Mouse (Mus musculus) kidney, embryonic 15.5 days (tissue): Measurements from ENCODE around the gene Card19. TPM values are rescaled to one million over a fixed set of nuclear protein-coding genes. Genes with fewer than 3 reads are reported as not detected.

Source experiments
- ATAC-seq: fragments of 200-750 bp; cut with Nextera tagmentation; replicated peaks from 2 replicates; pipeline ENCODE4 v1.8.0; 2017; ENCODE audit warnings: moderate TSS enrichment; ENCODE audit not compliant: low FRiP score
- H3K27ac ChIP-seq: fragments of 300-500 bp; sonication (generic); 2 replicates; pipeline ENCODE4 v1.5.1; 2015; ENCODE audit warnings: mild to moderate bottlenecking, inconsistent platforms
- H3K27me3 ChIP-seq: fragments of 300-500 bp; sonication (generic); 2 replicates; pipeline ENCODE4 v1.6.1; 2015; ENCODE audit warnings: inconsistent platforms
- H3K36me3 ChIP-seq: fragments of 300-500 bp; sonication (generic); 2 replicates; pipeline ENCODE4 v1.6.1; 2015; ENCODE audit warnings: inconsistent platforms
- H3K4me1 ChIP-seq: fragments of 300-500 bp; sonication (generic); 2 replicates; pipeline ENCODE4 v1.6.1; 2015; ENCODE audit warnings: inconsistent platforms
- H3K4me2 ChIP-seq: fragments of 300-500 bp; sonication (generic); 2 replicates; pipeline ENCODE4 v1.6.1; 2015; ENCODE audit warnings: moderate library complexity, mild to moderate bottlenecking, inconsistent platforms
- H3K4me3 ChIP-seq: fragments of 300-500 bp; sonication (generic); replicated peaks from 2 replicates; pipeline ENCODE4 v1.5.1; 2015; ENCODE audit warnings: mild to moderate bottlenecking, inconsistent platforms
- H3K9ac ChIP-seq: fragments of 300-500 bp; sonication (generic); 2 replicates; pipeline ENCODE4 v1.6.1; 2015; ENCODE audit warnings: mild to moderate bottlenecking, inconsistent platforms
- H3K9me3 ChIP-seq: fragments of 300-500 bp; sonication (generic); replicated peaks from 2 replicates; pipeline ENCODE4 v1.6.1; 2016; ENCODE audit warnings: inconsistent platforms
- WGBS: fragments of 180-500 bp; shearing (Covaris S2); methylation state at CpG from one replicate; pipeline ENCODE4 v1.1.7; 2015; ENCODE audit warnings: mixed read lengths; 5-methylcytosine and 5-hydroxymethylcytosine counted together
- polyA plus RNA-seq: library from polyadenylated mRNA; unstranded; fragments of >200 nt; fragmentation: Nextera tagmentation; extraction: Ambion mirVana; gene quantifications from 2 replicates; pipeline ENCODE4 v1.2.1, GENCODE M21; 2015

The Card19 gene
- polyA plus RNA-seq, 1 experiment from 2014 or later, result 47.2 TPM

DNA sequence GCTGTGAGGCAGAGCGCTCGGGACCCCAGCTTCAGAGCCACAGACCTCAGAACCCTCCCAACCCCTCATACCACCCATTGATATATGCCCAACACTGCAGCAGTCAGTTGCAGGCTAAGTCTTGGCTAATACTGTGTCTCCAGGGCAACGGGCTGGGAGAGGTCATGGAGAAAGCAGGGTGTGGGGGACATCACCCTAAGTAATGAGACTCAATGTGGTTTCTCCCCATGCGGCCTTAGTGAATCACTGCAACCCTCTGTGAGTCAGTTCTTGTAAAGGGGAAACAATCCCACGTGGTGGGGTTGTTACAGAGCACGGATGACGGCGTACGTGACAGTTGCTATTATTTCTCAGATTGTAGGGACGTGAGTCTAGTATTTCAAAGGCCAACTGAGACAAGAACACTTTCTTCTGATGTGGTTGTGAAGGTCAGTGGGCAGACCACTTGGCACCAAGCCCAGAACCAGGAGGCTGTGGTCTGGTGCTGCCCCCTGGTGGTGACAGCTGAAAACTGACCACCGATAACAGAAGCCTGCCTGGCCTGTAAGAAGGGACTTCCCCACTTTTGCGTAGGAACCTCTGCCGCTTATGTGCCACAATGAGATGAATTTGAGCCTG is 10.3 kb downstream of the Card19 start:
- 43% methylated on average over 13 of the region's 13 CpGs for WGBS
- ATAC-seq, result peak; percentile 37; the same call in 1 of the 2 replicates
- Histone ChIP-seq H3K36me3 (peaks cover 11% of the 10 kb centered on the region), H3K4me3 (no peak overlapping the region), H3K9ac (no peak overlapping the region), H3K27ac (no peak overlapping the region), H3K4me2 (no peak overlapping the region), H3K9me3 (no peaks in the 10 kb centered on the region), H3K4me1 (peaks cover 4% of the 10 kb centered on the region; the same call in 1 of the 2 replicates), H3K27me3 (no peaks in the 10 kb centered on the region)

DNA sequence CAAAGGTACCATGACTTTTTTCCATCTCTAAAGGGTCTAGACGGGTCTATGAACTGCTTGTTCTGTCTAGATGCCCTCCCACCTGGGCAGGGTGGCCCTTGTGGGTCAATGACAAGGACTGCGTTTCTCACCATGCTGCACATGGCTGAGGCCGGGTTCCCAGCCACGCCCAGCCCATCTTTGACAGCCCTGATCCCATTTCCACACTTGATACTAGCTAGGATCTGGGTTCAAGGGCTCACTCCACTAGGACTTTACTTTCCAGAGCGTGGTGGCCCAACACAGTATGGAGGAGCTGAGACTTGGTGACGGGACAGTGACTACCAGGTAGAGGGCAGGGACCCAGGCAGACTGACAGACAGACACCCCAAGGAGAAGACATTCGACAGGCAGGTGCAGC is 13.3 kb downstream of the Card19 start:
- Histone ChIP-seq H3K9ac (no peak overlapping the region), H3K27me3 (no peaks in the 10 kb centered on the region), H3K4me3 (no peak overlapping the region), H3K4me2 (no peak overlapping the region), H3K27ac (no peak overlapping the region), H3K4me1 (peaks cover 4% of the 10 kb centered on the region; the same call in 1 of the 2 replicates), H3K36me3 (peaks cover 8% of the 10 kb centered on the region), H3K9me3 (no peaks in the 10 kb centered on the region)
- no peak for ATAC-seq
- 89% methylated on average over 7 of the region's 7 CpGs for WGBS

DNA sequence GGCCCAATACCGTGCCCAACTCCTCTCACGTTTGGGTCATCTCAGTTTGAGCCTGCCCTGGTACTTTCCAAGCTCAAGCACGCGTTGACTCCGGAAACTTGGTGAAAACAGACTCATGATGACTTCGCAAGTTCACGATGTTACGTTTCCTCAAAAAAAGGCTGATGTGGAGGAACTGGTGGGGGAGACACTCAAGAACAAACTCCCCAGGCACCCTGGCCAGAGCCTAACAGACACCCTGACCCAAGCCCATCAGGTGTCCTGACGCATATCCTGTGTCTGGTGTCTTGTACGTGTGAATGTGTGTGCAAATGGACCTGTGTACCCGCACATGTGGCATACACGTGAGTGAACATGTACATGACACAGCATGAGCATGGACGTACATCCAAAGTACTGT is 15.1 kb downstream of the Card19 start:
- no peak overlapping the region for H3K4me3 ChIP-seq
- no peaks in the 10 kb centered on the region for H3K9me3 ChIP-seq
- peaks cover 10% of the 10 kb centered on the region for H3K36me3 ChIP-seq
- ATAC-seq, result no peak
- H3K9ac ChIP-seq, result no peak overlapping the region
- H3K4me1 ChIP-seq, result peaks cover 10% of the 10 kb centered on the region; the same call in 1 of the 2 replicates
- H3K27ac ChIP-seq, result no peak overlapping the region
- H3K4me2 ChIP-seq, result no peak overlapping the region
- 91% methylated on average over 13 of the region's 13 CpGs for WGBS
- no peaks in the 10 kb centered on the region for H3K27me3 ChIP-seq

DNA sequence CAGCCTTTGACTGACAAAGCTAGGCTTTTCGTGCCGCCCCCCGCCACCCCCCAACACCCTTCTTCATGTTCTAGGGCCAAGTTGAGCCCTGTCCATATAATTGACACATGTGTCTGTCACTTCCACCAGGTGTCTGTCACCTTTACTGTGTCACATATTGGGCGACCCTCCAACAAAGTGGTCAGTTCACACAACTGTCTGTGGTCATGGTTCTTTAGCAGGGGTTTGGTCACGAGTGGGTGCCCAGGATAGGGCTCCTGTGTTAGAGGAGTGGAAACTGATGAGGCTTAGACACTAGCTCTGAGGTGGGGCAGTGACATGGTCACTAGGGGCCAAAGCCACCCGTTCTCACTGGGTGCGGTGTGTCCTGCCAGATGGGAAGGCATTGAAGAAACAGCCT is 15.9 kb downstream of the Card19 start:
- Histone ChIP-seq H3K27me3 (no peaks in the 10 kb centered on the region), H3K36me3 (peaks cover 18% of the 10 kb centered on the region), H3K4me1 (peaks cover 10% of the 10 kb centered on the region; the same call in 1 of the 2 replicates), H3K4me3 (no peak overlapping the region), H3K9ac (no peak overlapping the region), H3K9me3 (no peaks in the 10 kb centered on the region), H3K4me2 (no peak overlapping the region), H3K27ac (no peak overlapping the region)
- 90% methylated on average over 7 of the region's 7 CpGs for WGBS
- no peak for ATAC-seq

DNA sequence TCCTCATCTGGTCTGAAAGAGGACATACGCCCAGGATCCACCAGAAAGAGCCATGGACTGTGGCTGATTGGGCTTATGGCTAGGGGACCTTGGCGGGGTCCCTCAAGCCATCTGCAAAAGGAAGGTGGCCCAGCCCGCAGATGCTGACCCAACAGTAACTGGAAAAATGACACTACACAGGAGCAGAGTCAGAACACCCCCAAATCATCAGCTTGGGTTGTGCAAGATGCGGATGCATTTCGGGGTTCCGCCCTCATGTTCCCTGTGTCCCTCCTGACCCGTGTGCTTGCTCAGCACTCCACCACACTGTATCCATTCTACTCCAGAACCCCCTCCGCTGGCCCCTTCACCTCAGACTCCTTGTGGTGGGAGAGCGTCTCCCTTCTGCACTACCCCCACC is 17.1 kb downstream of the Card19 start:
- Histone ChIP-seq H3K9ac (no peak overlapping the region), H3K4me2 (no peak overlapping the region), H3K4me3 (no peak overlapping the region), H3K4me1 (peaks cover 10% of the 10 kb centered on the region; the same call in 1 of the 2 replicates), H3K36me3 (peaks cover 20% of the 10 kb centered on the region), H3K9me3 (no peaks in the 10 kb centered on the region), H3K27ac (no peak overlapping the region), H3K27me3 (no peaks in the 10 kb centered on the region)
- 94% methylated on average over 9 of the region's 9 CpGs for WGBS
- no peak for ATAC-seq

DNA sequence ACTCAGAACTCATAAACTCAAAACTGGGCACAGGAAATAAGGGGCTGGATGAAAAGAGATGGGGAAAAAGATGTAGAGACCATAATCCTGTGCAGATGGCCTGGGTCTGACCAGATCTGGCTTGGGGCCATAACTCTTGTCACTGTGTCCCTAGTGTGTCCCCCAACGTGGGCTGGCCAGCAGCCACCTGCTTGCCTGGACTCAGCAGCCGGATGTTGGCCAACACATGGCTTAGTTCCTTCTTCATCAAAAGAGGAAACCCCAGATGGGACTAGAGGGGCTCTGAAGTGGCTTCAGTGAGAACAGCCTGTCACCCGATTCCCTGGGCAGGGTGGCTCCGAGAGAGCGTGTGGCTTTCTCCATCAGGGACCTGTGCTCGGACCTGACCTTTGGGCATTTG is 19.1 kb downstream of the Card19 start:
- Histone ChIP-seq H3K4me2 (no peak overlapping the region), H3K9me3 (no peaks in the 10 kb centered on the region), H3K36me3 (peaks cover 16% of the 10 kb centered on the region), H3K4me1 (peaks cover 24% of the 10 kb centered on the region), H3K27me3 (no peaks in the 10 kb centered on the region), H3K9ac (no peak overlapping the region), H3K4me3 (no peak overlapping the region), H3K27ac (no peak overlapping the region)
- WGBS, result 70% methylated on average over 6 of the region's 6 CpGs
- ATAC-seq, result no peak

DNA sequence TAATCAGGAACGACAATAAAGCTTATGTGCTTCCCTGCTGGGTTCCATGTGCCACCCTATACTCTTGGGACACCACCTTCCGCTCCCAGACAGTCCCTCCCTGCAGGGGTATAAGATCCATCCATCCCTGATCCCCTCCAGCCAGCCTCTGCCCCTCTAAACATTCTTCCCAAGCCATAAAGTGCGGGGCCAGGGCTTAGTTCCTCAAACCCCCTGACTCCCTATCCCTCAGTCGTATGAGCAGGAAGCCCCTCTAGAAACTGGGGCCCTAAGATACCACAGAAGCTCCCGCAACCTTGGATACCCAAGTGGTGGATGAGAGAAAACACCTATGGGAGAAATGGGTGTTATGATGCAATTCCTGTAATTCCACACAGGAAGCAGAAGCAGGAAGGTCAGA is 19.6 kb downstream of the Card19 start:
- H3K4me3 ChIP-seq, result no peak overlapping the region
- WGBS, result 86% methylated on average over 5 of the region's 5 CpGs
- ATAC-seq, result no peak

DNA sequence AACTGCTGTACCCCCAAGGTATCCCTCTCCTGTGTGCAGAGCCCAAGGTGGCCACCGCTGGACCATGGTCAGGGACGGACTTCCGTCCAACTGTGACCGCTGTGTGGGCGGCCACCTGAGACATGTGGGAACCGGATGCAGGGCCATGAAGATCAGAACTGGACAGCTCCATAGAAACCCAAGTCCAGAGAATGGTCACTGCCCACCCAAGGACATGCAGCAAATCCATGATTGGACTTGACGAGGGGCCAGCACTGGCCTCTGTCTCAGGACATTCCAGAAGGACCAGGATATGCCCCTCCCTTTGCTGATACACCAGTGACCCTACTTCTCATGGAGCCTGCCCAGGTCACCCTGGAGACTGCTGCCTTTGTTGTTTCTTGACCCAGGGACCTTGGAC is 20.2 kb downstream of the Card19 start:
- no peak overlapping the region for H3K9ac ChIP-seq
- peaks cover 16% of the 10 kb centered on the region for H3K36me3 ChIP-seq
- WGBS, result 47% methylated on average over 7 of the region's 7 CpGs
- no peaks in the 10 kb centered on the region for H3K27me3 ChIP-seq
- H3K9me3 ChIP-seq, result no peaks in the 10 kb centered on the region
- H3K4me2 ChIP-seq, result no peak overlapping the region
- H3K4me1 ChIP-seq, result peaks cover 35% of the 10 kb centered on the region
- H3K27ac ChIP-seq, result no peak overlapping the region
- ATAC-seq, result no peak
- no peak overlapping the region for H3K4me3 ChIP-seq

More for the DNA sequence above, 19.6 kb downstream of the Card19 start:
- H3K9me3 ChIP-seq, result no peaks in the 10 kb centered on the region
- H3K4me1 ChIP-seq, result peaks cover 29% of the 10 kb centered on the region
- no peak overlapping the region for H3K4me2 ChIP-seq
- H3K27ac ChIP-seq, result no peak overlapping the region
- no peak overlapping the region for H3K9ac ChIP-seq
- peaks cover 16% of the 10 kb centered on the region for H3K36me3 ChIP-seq
- no peaks in the 10 kb centered on the region for H3K27me3 ChIP-seq

DNA sequence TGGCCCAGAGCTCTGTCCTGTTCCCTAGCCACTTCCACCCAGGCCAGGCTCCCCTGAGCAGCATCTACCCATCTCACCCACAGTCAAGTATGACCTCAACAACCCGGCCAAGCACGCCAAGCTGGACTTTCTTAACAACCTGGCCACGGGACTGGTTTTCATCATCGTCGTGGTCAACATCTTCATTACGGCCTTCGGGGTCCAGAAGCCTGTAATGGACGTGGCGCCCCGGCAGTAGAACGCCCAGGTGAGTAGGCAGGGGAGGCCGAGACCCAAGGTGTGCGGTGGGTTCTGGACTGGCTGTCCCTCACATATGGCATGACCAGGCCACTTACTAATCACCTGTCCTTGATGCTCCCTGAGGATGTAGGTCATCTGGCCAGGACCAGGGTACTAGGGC is 21.0 kb downstream of the Card19 start:
- no peak for ATAC-seq
- Histone ChIP-seq H3K4me1 (peaks cover 43% of the 10 kb centered on the region), H3K36me3 (peaks cover 16% of the 10 kb centered on the region), H3K4me2 (no peak overlapping the region), H3K27me3 (no peaks in the 10 kb centered on the region), H3K4me3 (no peak overlapping the region), H3K9me3 (no peaks in the 10 kb centered on the region), H3K9ac (no peak overlapping the region), H3K27ac (no peak overlapping the region)
- 95% methylated on average over 13 of the region's 13 CpGs for whole genome bisulfite sequencing

DNA sequence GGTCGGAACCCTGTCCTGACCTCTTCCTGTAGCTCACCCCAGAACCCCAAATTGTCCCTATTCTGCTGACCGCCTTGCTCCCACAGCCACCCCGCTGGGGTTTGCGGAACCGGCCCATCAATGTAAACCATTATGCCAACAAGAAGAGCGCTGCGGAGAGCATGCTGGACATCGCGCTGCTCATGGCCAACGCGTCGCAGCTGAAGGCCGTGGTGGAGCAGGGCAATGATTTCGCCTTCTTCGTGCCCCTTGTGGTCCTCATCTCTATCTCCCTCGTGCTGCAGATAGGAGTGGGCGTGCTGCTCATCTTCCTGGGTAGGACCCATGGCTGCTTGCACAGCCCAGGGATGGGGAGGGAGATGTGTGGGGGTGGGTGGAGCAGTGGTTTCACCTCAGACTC is 22.2 kb downstream of the Card19 start:
- no peak overlapping the region for H3K27ac ChIP-seq
- H3K4me3 ChIP-seq, result no peak overlapping the region
- H3K9me3 ChIP-seq, result no peaks in the 10 kb centered on the region
- no peak overlapping the region for H3K4me2 ChIP-seq
- no peak overlapping the region for H3K9ac ChIP-seq
- H3K4me1 ChIP-seq, result peaks cover 55% of the 10 kb centered on the region
- no peaks in the 10 kb centered on the region for H3K27me3 ChIP-seq
- H3K36me3 ChIP-seq, result peaks cover 16% of the 10 kb centered on the region
- 95% methylated on average over 17 of the region's 17 CpGs for WGBS
- ATAC-seq, result no peak

DNA sequence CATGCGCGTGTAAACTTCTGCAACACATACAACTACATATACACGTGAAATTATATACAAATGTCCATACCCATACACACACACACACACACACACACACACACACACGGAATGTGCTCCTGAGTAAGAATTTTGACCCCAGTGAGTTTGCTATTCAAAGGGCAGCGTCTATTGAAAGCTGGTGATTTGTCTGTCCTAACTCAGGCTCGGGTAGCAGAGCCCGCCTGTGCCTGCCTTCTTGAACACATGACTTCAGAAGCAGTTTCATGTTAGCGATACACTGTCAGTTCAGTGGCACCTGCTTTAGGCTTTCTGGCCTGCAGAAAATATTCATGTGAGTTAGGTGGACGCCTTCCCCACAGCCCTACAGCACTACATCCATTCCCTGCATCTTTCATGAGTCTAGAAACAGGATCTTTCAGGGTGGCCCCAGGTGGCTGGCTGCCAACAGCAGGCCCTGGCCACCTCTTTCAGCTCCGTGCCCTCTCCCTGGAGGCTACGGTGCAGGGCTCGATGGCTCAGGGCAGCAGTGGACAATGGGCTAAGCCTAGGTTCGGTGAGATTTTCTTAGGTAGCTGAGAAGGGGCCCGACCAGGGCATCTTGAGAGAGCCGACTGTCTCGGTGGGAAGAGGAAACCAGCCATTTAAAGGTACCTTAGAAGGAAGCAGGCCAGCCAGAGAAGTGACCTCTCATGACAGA is 23.5 kb downstream of the Card19 start:
- no peaks in the 10 kb centered on the region for H3K9me3 ChIP-seq
- no peak overlapping the region for H3K4me3 ChIP-seq
- H3K9ac ChIP-seq, result no peak overlapping the region
- H3K4me1 ChIP-seq, result peaks cover 63% of the 10 kb centered on the region
- no peak for ATAC-seq
- H3K27ac ChIP-seq, result 0 out of 2 replicates have a peak overlapping the region, but pooled peaks have one; percentile 25
- H3K27me3 ChIP-seq, result no peaks in the 10 kb centered on the region
- peaks cover 16% of the 10 kb centered on the region for H3K36me3 ChIP-seq
- WGBS, result 68% methylated on average over 16 of the region's 16 CpGs
- H3K4me2 ChIP-seq, result no peak overlapping the region

DNA sequence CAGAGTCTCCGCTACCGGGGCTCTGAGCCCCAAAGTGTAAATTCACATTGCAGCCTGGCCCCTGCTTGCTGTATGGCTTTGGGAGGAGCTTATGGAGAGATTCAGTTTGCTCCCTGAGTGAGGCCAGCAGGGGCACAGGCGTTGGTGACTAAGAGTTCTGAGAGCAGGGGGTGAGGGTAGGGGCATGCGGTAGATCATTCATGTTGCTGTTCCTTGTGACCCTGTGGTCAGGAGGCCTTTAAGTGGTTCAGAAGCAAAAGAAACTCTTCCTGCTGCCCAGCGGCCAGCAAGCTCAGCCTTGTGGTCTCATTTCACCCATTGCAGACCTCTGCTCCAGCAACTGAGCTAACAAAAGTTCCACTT is 24.2 kb downstream of the Card19 start:
- Histone ChIP-seq H3K36me3 (peaks cover 16% of the 10 kb centered on the region), H3K4me2 (no peak overlapping the region), H3K27me3 (no peaks in the 10 kb centered on the region), H3K27ac (peak overlapping the region; percentile 86), H3K4me3 (no peak overlapping the region), H3K9me3 (no peaks in the 10 kb centered on the region), H3K4me1 (peaks cover 69% of the 10 kb centered on the region), H3K9ac (no peak overlapping the region)
- 43% methylated on average over 5 of the region's 5 CpGs for WGBS
- no peak for ATAC-seq
